Mouse (Mus musculus) neural tube, embryonic 10.5 days (tissue): ENCODE data around the gene Tatdn3.

Experiments
- DNase-seq: peaks from one replicate; pipeline ENCODE4 v3.0.0-alpha.2; 2017; ENCODE audit warnings: low spot score; ENCODE audit errors: extremely low spot score

Gene Tatdn3

GRCm38 (mm10) chr1:191062781-191063485, at the start of gene Tatdn3, which contains the start of gene Nsl1:
Gene Tatdn3 (minus strand): TSS chr1:191062932.
Gene Nsl1 (plus strand): TSS chr1:191063012.
- peak; percentile 91 for DNase-seq

- no peak for DNase-seq
These were observed 48.4 kb upstream of the Tatdn3 start for GRCm38 (mm10) chr1:191111146-191111545.

DNA sequence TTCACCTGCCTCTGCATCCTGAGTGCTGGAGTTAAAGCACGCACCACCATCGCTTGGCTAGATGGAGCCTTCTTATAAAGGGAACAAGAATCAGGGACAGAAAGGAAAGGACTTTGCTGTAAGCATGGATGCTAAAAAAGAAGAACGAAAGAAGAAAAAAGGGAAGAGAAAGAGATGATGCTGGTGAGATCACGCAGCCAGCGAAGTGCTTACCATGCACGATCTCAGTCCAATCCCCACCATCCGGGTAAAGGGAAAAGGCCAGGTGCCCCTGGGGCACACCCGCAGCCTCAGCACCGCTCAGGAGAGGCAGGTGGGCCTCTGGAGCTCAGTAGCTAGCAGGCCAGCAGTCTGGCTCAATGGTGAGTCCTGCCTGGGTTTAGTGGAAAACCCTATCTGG, 47.2 kb upstream of the Tatdn3 start:
- DNase-seq = no peak

DNA sequence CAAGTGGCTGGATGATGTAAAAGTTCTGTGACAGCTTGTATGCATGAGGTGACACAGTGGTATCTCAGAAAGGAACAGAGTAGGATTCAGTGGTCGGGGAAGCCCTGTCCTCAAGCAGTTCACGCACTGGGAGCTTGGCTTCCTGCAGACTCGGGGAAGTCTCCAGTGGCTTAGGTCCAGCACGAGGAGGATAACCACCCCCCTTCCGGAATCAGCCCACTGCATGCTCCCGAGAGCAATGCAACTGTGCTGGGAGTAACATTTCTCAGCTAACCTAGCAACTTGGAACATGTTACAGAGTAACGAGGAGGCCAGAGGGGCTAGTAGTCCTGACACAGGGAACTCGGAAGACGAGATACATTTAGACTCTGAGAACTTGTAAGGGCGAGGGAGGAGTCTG, 44.6 kb upstream of the Tatdn3 start:
- DNase-seq = no peak

DNA sequence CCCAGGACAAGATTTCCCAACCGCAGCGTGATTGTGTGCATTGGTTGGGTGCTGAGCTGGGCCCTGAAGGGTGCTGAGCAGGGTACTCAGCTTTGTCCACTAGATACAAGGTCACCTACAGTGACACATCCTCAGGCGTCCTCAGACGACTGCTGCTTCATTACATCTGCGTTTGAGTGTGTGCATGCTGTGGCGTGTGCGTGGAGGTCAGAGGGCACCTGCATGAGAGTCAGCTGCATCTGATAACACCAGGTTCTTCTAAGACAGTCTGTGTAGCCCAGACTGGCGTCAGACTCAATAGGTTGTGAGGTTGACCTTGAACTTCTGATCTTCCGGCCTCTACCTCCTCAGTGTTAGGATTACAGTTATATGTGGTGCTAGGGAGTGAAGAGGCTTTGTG, 42.5 kb upstream of the Tatdn3 start:
- no peak for DNase-seq

DNA sequence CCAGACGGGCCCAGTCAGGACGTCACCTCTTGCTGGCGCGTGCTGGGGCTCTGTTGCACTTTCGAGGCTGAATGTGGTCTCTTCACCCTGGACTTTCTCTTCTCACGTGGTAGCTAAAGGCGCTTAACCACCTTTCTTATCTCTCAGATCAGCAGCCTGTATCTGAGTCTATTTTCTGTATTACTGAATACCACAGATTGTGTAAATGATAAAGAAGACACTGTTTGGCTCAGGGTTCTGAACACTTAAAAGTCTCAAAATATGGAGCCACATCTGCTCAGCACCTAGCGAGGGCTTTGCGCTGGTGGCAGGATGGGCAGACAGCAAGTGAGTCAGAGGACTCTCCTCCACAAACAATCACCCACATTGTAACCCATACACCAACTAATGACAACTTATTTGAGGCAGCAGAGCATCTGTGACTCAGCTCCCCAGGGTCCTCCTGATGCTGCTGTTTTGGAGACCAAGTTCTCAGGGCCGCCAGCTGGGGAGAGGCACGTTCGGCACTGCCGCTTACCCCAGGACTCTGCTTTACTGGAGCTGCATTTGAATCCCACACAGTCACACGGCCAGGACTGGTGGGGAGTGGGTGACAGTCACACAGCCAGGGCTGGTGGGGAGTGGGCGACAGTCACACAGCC, 40.1 kb upstream of the Tatdn3 start:
- no peak for DNase-seq

DNA sequence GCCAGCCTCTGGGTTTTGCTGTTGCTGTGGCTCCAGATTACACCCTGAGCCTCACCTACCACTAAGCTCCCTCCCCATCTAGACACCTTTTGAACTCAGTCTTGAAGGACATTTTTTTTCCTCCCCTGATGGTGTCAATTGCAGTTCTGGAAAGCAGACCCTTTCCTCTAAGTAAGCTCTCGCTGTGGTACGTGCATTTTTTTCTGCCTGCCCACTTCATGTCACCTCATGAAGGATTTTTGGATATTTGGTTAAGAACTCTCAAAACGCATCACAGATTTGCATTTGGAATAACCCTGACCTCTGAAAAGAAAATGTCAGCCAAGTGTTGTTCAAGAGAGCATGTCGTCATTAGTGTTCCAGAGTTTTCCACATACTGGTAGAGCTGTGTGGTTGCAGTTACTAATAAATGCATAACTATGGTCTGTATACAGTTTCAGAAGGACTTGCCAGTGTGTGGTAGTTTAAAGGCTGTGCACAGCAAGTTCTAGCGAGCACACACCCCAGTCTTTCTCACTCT, 37.1 kb upstream of the Tatdn3 start:
- DNase-seq = no peak

GRCm38 (mm10) chr1:191099114-191099513, 36.4 kb upstream of the Tatdn3 start:
- peak; percentile 28 for DNase-seq

DNA sequence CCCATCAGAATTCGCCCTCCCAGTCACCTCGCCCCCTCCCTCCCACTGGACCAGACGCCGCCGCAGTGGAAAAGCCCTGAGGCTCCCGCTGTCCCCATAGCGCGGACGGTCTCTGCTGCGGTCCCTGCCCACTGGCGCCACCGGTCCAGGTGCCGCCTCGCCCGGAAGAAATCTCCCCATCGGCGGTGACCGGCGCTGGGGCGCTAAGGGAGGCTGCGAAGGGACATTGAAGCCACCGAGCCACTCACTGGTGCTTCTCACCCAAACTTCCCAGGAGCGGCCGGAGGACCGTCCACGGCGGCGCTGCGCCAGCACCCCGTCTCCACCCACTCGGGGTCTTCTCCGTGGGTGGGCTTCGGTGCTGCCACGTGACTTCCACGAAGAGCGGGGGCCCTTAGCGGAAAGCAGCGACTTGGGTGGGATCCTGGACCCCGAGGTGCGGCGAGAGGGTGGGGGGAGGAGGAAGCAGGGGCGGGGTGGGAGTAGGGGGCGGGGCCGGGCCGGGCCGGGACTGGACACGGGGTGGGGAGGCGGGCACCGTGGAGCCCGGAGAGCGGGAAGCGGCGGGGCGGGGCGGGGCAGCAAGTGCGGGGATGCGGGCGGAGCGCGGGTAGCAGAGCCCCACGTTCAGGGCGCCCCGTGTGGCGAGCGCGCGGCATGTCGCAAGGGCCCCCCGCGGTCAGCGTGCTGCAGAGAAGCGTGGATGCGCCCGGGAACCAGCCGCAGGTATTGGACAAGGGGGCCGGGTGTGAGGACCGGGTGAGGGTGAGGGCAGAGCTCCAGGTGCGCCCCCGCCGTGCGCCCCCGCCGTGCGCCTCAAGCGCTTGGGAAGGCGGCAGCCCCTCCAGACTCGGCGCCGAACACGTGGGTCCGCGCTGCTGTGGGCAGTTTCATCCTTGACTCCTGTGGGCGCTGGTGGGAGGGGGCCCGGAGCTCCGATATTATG, 35.3 kb upstream of the Tatdn3 start, which contains the start of gene Batf3:
TSS of gene Batf3 (plus strand) at position 46 of the 946 bp plus-strand sequence.
- DNase-seq = peak; percentile 58

GRCm38 (mm10) chr1:191096871-191097681, 34.3 kb upstream of the Tatdn3 start:
- DNase-seq = peak; percentile 22

DNA sequence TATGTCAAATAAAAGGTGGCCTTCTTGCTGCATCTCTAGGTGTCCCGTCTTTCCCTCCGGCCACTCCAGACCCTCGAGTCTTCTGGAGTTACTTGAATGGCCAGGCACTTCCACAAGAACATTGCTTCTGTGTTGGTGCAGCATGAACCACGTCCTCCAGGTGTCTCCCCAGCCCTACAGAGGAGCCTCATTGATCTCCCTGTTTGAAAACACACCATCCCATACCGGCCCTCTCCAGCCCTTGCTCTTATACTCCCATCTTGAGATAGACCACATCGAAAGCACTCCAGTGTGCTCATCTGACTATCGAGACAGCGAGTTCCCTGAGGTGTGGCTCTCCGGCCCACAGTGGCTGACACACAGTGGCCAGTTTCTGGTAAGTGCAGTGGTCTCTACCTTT, 32.3 kb upstream of the Tatdn3 start:
- no peak for DNase-seq

- DNase-seq = no peak
These were observed 30.8 kb upstream of the Tatdn3 start for GRCm38 (mm10) chr1:191093578-191093977.

- no peak for DNase-seq
These were observed 29.3 kb upstream of the Tatdn3 start for GRCm38 (mm10) chr1:191092050-191092449.

- DNase-seq = no peak
These were observed 26.6 kb upstream of the Tatdn3 start for GRCm38 (mm10) chr1:191089355-191089754.

- no peak for DNase-seq
These were observed 25.2 kb upstream of the Tatdn3 start for GRCm38 (mm10) chr1:191087955-191088354.

DNA sequence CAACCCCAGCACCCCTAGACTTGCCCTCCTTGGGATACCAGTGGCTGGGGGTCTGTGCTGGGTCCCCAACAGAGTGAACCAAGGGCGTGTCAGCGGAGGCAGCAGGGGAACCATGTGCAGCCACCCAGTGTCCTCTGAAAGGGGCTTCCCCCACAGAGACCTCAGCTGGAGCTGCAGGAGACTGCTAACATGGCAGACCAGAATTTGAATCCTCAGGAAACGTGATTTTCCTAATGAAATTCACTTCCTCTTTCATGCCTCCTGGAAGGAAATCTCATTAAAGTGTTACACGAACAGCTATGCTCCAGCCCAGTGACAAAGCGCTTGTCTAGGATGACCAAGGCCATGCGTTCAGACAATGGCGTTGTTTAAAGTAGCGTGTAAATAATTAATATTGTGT, 24.2 kb upstream of the Tatdn3 start:
- DNase-seq = no peak

DNA sequence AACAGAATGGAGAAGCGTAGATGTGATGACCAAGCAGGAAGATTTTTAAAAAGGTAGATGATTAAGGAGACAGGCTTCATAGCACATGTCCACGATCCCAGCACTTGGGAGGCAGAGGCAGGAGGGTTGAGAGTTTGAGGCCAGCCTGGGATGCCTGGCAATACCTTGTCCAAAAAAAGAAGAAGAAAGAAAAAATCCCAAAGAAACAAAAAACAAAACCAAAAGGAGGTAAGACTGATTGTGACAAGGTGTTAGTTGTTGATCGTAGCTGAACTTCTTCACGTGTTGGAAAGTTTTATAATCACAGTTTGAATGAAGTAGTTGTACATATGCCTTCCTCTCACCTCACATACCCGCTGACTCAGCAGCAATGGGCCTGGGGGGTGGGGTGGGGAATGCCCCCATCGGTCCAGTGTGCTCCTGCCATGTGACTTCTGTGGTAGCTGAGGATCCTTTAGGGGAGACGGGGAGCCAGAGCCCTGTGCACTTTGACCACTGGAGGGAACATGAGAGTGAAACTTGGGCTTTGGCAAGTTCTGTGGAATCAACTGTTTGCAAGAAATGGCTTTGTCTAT, 23.7 kb upstream of the Tatdn3 start:
- no peak for DNase-seq

GRCm38 (mm10) chr1:191085597-191085996, 22.9 kb upstream of the Tatdn3 start:
- DNase-seq = no peak

GRCm38 (mm10) chr1:191084951-191085559, 22.3 kb upstream of the Tatdn3 start:
- peak; percentile 60 for DNase-seq

DNA sequence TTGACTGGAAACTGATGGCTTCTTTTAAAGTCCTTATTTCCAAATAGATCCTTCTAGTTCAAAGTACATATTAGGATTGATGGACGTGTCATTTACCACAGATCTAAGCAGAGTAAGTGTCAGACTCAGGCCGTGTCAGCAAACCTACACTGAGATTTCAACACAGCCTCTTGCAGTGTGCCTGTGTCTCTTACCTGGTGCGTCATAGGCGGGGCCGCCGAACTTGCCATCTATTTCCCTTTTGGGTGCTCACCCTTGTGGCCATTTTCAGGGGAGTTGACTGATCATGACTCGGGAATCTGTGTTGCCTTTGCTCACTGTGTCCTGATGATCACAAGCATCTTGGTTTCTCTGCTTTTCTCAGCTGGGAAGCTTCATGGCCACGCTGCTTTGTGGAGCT, 20.5 kb upstream of the Tatdn3 start:
- DNase-seq = no peak
